Mouse (Mus musculus) thymus, adult 2 months (tissue): ENCODE measurements at regions not wholly inside any gene's neighbourhood (a gene's known extent, or its start where the extent isn't known, plus 50 kb on each side); places are given as distances from the start of the nearest gene placed in this dataset.

Experiments
- CTCF ChIP-seq: fragments of 200-500 bp; IDR thresholded peaks from 2 replicates; pipeline ENCODE4 v1.5.1; 2012; ENCODE audit warnings: mild to moderate bottlenecking, control low read depth, low read length, moderate library complexity, borderline replicate concordance; ENCODE audit not compliant: control insufficient read depth, poor library complexity, insufficient read depth; ENCODE audit errors: extremely low read depth
- POLR2A ChIP-seq: fragments of 200-500 bp; IDR thresholded peaks from 2 replicates; pipeline ENCODE4 v1.6.1; 2012; ENCODE audit warnings: mild to moderate bottlenecking, low read length, control low read depth, moderate library complexity; ENCODE audit not compliant: control insufficient read depth, poor library complexity, insufficient read depth; ENCODE audit errors: extremely low read depth

GRCm38 (mm10) chr13:58485011-58485410 lies 81.9 kb upstream of the Hnrnpk start:
- TF ChIP-seq CTCF (no peak), POLR2A (no peak)
